Mouse (Mus musculus) macrophage (primary cell): ENCODE results near the gene Ntng2. TPM values are rescaled to one million over a fixed set of nuclear protein-coding genes. Genes with fewer than 3 reads are reported as not detected.

ENCODE experiments used
- H3K27ac ChIP-seq: fragments of 350-480 bp; formaldehyde crosslinking; 2 replicates; pipeline ENCODE4 v1.9.0; 2021
- H3K36me3 ChIP-seq: fragments of 350-480 bp; formaldehyde crosslinking; 2 replicates; pipeline ENCODE4 v1.9.0; 2021; ENCODE audit errors: inconsistent target
- H3K4me3 ChIP-seq: fragments of 350-480 bp; formaldehyde crosslinking; 2 replicates; pipeline ENCODE4 v1.9.0; 2021; ENCODE audit errors: inconsistent target
- H3K79me2 ChIP-seq: fragments of 350-480 bp; formaldehyde crosslinking; 2 replicates; pipeline ENCODE4 v1.9.0; 2021; ENCODE audit errors: inconsistent target
- WGBS: methylation state at CpG from one replicate; pipeline ENCODE4 v1.1.7; 2026; ENCODE audit warnings: inconsistent platforms; ENCODE audit not compliant: missing documents; 5-methylcytosine and 5-hydroxymethylcytosine counted together
- polyA plus RNA-seq: library from polyadenylated mRNA; stranded (reverse); fragments of 250-400 nt; gene quantifications from 3 replicates; pipeline ENCODE4 v1.2.4, GENCODE M21; 2018; ENCODE audit warnings: inconsistent platforms

Gene Ntng2
- polyA plus RNA-seq, 1 experiment from 2014 or later, result 2.7 TPM

GRCm38 (mm10) chr2:29190392-29190791 lies 62.4 kb downstream of the Ntng2 start:
- no peaks in the 10 kb centered on the region for H3K79me2 ChIP-seq
- no peak overlapping the region for H3K27ac ChIP-seq
- H3K4me3 ChIP-seq, result no peak overlapping the region
- WGBS, result 98% methylated on average over 7 of the region's 7 CpGs
- H3K36me3 ChIP-seq, result no peaks in the 10 kb centered on the region

GRCm38 (mm10) chr2:29186209-29186608 lies 66.6 kb downstream of the Ntng2 start:
- Histone ChIP-seq H3K36me3 (peaks cover under 1% of the 10 kb centered on the region; the same call in 1 of the 2 replicates), H3K79me2 (no peaks in the 10 kb centered on the region), H3K27ac (no peak overlapping the region), H3K4me3 (no peak overlapping the region)
- whole genome bisulfite sequencing, result 92% methylated on average over 5 of the region's 6 CpGs

GRCm38 (mm10) chr2:29183266-29183924 lies 69.4 kb downstream of the Ntng2 start:
- Histone ChIP-seq H3K79me2 (no peaks in the 10 kb centered on the region), H3K36me3 (peaks cover 24% of the 10 kb centered on the region), H3K27ac (no peak overlapping the region), H3K4me3 (no peak overlapping the region)
- WGBS, result 89% methylated on average over 6 of the region's 6 CpGs

- 97% methylated on average over 2 of the region's 2 CpGs for WGBS
- peaks cover 46% of the 10 kb centered on the region for H3K36me3 ChIP-seq
- H3K79me2 ChIP-seq, result no peaks in the 10 kb centered on the region
- no peak overlapping the region for H3K27ac ChIP-seq
- no peak overlapping the region for H3K4me3 ChIP-seq
Observed at GRCm38 (mm10) chr2:29181111-29181510, 71.7 kb downstream of the Ntng2 start.

GRCm38 (mm10) chr2:29179810-29180209 lies 73.0 kb downstream of the Ntng2 start:
- 44% methylated on average over 4 of the region's 4 CpGs for WGBS
- Histone ChIP-seq H3K4me3 (no peak overlapping the region), H3K27ac (no peak overlapping the region), H3K36me3 (peaks cover 57% of the 10 kb centered on the region), H3K79me2 (no peaks in the 10 kb centered on the region)

- H3K27ac ChIP-seq, result no peak overlapping the region
- 96% methylated on average over 3 of the region's 3 CpGs for WGBS
- H3K4me3 ChIP-seq, result no peak overlapping the region
- no peaks in the 10 kb centered on the region for H3K79me2 ChIP-seq
- peaks cover 83% of the 10 kb centered on the region for H3K36me3 ChIP-seq
Observed at GRCm38 (mm10) chr2:29174887-29175286, 77.9 kb downstream of the Ntng2 start.

GRCm38 (mm10) chr2:29168067-29168466 lies 84.7 kb downstream of the Ntng2 start:
- no peak overlapping the region for H3K4me3 ChIP-seq
- H3K79me2 ChIP-seq, result no peaks in the 10 kb centered on the region
- H3K27ac ChIP-seq, result no peak overlapping the region
- 98% methylated on average over 5 of the region's 5 CpGs for WGBS
- H3K36me3 ChIP-seq, result peaks cover 64% of the 10 kb centered on the region

- H3K79me2 ChIP-seq, result no peaks in the 10 kb centered on the region
- no peak overlapping the region for H3K27ac ChIP-seq
- no peak overlapping the region for H3K4me3 ChIP-seq
- peaks cover 71% of the 10 kb centered on the region for H3K36me3 ChIP-seq
- WGBS, result 95% methylated on average over 2 of the region's 2 CpGs
Observed at GRCm38 (mm10) chr2:29151941-29152340, 100.9 kb downstream of the Ntng2 start.

Other genes with a start within 250 kb of the Ntng2 start
- not detected in 3 replicates for gene Cfap77, start 197.9 kb downstream of the Ntng2 start, polyA plus RNA-seq
- gene Ttf1, start 192.7 kb downstream of the Ntng2 start, polyA plus RNA-seq, result 8.0 to 12.4 TPM (median 10.7 TPM) in 3 replicates
- gene Setx, start 128.8 kb downstream of the Ntng2 start, polyA plus RNA-seq, result 13.1 to 14.8 TPM (median 13.7 TPM) in 3 replicates
- gene Med27, start 93.8 kb upstream of the Ntng2 start, polyA plus RNA-seq, result 10.1 to 15.1 TPM (median 14.5 TPM) in 3 replicates